Mouse (Mus musculus): ENCODE measurements at regions not wholly inside any gene's neighbourhood (a gene's known extent, or its start where the extent isn't known, plus 50 kb on each side); places are given as distances from the start of the nearest gene placed in this dataset.

GRCm38 (mm10) chrX:122165179-122165578 lies 232.0 kb downstream of the Nap1l3 start:
- DNase-seq: peak; percentile 1

Data from embryo, embryonic 11 days (tissue).